Mouse (Mus musculus) embryonic facial prominence, embryonic 14.5 days (tissue): ENCODE measurements around the gene Urb1. TPM values are rescaled to one million over a fixed set of nuclear protein-coding genes. Genes with fewer than 3 reads are reported as not detected.

Experiments used
- ATAC-seq: fragments of 200-750 bp; cut with Nextera tagmentation; 2 replicates; pipeline ENCODE4 v1.8.0; 2017; ENCODE audit warnings: low read depth, moderate number of reproducible peaks, moderate TSS enrichment
- DNase-seq: peaks from one replicate; pipeline ENCODE4 v3.0.0-alpha.2; 2015; ENCODE audit warnings: low spot score
- H3K27ac ChIP-seq: fragments of 300-500 bp; sonication (generic); replicated peaks from 2 replicates; pipeline ENCODE4 v1.5.1; 2014; ENCODE audit warnings: low read depth, mild to moderate bottlenecking, low read length, moderate library complexity
- H3K27me3 ChIP-seq: fragments of 300-500 bp; sonication (generic); replicated peaks from 2 replicates; pipeline ENCODE4 v1.6.1; 2014; ENCODE audit warnings: low read length; ENCODE audit not compliant: control insufficient read depth, insufficient read depth
- H3K36me3 ChIP-seq: fragments of 300-500 bp; sonication (generic); 2 replicates; pipeline ENCODE4 v1.6.1; 2014; ENCODE audit warnings: low read length, mixed read lengths; ENCODE audit not compliant: control insufficient read depth, insufficient read depth
- H3K4me1 ChIP-seq: fragments of 300-500 bp; sonication (generic); 2 replicates; pipeline ENCODE4 v1.6.1; 2014; ENCODE audit warnings: antibody characterized with exemption, low read length; ENCODE audit not compliant: control insufficient read depth, insufficient read depth
- H3K4me2 ChIP-seq: fragments of 300-500 bp; sonication (generic); 2 replicates; pipeline ENCODE4 v1.6.1; 2014; ENCODE audit warnings: low read depth, mild to moderate bottlenecking, low read length, moderate library complexity, mixed read lengths
- H3K4me3 ChIP-seq: fragments of 300-500 bp; sonication (generic); 2 replicates; pipeline ENCODE4 v1.5.1; 2014; ENCODE audit warnings: low read depth, mild to moderate bottlenecking, low read length
- H3K9ac ChIP-seq: fragments of 300-500 bp; sonication (generic); 2 replicates; pipeline ENCODE4 v1.6.1; 2014; ENCODE audit warnings: low read depth, mild to moderate bottlenecking, low read length, moderate library complexity, mixed read lengths
- H3K9me3 ChIP-seq: fragments of 300-500 bp; sonication (generic); 2 replicates; pipeline ENCODE4 v1.6.1; 2016; ENCODE audit warnings: low read length; ENCODE audit not compliant: control insufficient read depth
- WGBS: fragments of 180-500 bp; shearing (Covaris S2); extraction: QIAGEN DNeasy Blood & Tissue Kit; methylation state at CpG from one replicate; pipeline ENCODE4 v1.1.7; 2014; 5-methylcytosine and 5-hydroxymethylcytosine counted together
- polyA plus RNA-seq: library from polyadenylated mRNA; unstranded; fragments of >200 nt; fragmentation: Nextera tagmentation; extraction: Ambion mirVana; gene quantifications from 2 replicates; pipeline ENCODE4 v1.2.1, GENCODE M21; 2014

The Urb1 gene
- polyA plus RNA-seq, 1 experiment from 2014 or later = 11.6 TPM

GRCm38 (mm10) chr16:90792500-90792899, 17.7 kb downstream of the Urb1 start:
- no peak for DNase-seq
- Histone ChIP-seq H3K4me1 (no peaks in the 10 kb centered on the region), H3K27ac (no peak overlapping the region), H3K36me3 (peaks cover 91% of the 10 kb centered on the region), H3K4me3 (no peak overlapping the region), H3K27me3 (no peaks in the 10 kb centered on the region), H3K9ac (no peak overlapping the region), H3K9me3 (no peaks in the 10 kb centered on the region), H3K4me2 (no peak overlapping the region)
- 73% methylated on average over 3 of the region's 3 CpGs for WGBS
- no peak for ATAC-seq

DNA sequence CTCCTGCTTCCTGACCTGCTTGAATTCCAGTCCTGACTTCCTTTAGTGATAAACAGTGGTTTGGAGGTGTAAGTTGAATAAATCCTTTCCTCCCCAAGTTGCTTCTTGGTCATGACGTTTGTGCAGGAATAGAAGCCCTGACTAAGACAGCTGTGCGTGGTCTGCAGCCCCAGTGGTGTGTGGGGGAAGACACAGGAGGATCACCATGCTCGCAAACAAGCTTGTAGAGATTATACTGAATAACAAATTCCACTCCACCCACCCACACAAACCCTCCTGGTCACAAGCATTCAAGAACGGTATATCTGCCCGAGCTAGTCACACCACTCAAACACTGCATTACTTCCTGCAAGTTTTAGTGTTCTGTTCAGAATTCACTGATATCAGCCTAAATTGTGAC, 18.1 kb downstream of the Urb1 start:
- Histone ChIP-seq H3K27me3 (no peaks in the 10 kb centered on the region), H3K9ac (no peak overlapping the region), H3K4me2 (no peak overlapping the region), H3K9me3 (no peaks in the 10 kb centered on the region), H3K4me1 (no peaks in the 10 kb centered on the region), H3K4me3 (no peak overlapping the region), H3K27ac (no peak overlapping the region), H3K36me3 (peaks cover 93% of the 10 kb centered on the region)
- WGBS = 69% methylated on average over 5 of the region's 5 CpGs
- no peak for DNase-seq
- ATAC-seq = no peak

GRCm38 (mm10) chr16:90790946-90791345, 19.3 kb downstream of the Urb1 start:
- Histone ChIP-seq H3K9me3 (no peaks in the 10 kb centered on the region), H3K27me3 (no peaks in the 10 kb centered on the region), H3K4me2 (no peak overlapping the region), H3K4me1 (no peaks in the 10 kb centered on the region), H3K4me3 (no peak overlapping the region), H3K36me3 (peaks cover 94% of the 10 kb centered on the region), H3K9ac (no peak overlapping the region), H3K27ac (no peak overlapping the region)
- no peak for ATAC-seq
- no peak for DNase-seq
- WGBS = 88% methylated on average over 6 of the region's 6 CpGs

- no peak for DNase-seq
- Histone ChIP-seq H3K36me3 (peaks cover 96% of the 10 kb centered on the region), H3K4me2 (no peak overlapping the region), H3K4me3 (no peak overlapping the region), H3K9me3 (no peaks in the 10 kb centered on the region), H3K27me3 (no peaks in the 10 kb centered on the region), H3K9ac (no peak overlapping the region), H3K4me1 (no peaks in the 10 kb centered on the region), H3K27ac (no peak overlapping the region)
- no peak for ATAC-seq
- 92% methylated on average over 6 of the region's 6 CpGs for WGBS
Measured at GRCm38 (mm10) chr16:90788580-90788979, 21.6 kb downstream of the Urb1 start.

DNA sequence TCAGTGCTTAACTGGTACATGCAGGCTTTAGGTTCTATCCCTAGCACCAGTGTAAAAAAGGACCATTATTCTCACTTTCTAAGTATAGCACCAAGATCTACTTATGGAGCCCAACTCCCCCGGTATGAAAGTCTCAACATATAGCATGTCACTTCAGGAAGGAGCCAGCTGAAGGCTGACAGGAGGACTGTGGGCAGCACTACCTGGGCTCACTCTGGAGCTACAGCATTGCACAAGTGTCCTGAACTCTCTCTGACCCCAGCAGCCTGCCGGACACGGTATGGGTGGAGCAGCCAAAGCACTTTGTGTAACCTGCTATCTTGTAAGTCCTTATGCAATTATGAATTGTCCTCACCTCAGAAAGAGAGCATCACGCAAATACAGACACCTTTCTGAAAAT, 25.0 kb downstream of the Urb1 start:
- H3K4me3 ChIP-seq = no peak overlapping the region
- H3K9me3 ChIP-seq = no peaks in the 10 kb centered on the region
- 84% methylated on average over 4 of the region's 4 CpGs for whole genome bisulfite sequencing
- no peaks in the 10 kb centered on the region for H3K4me1 ChIP-seq
- ATAC-seq (no peak), DNase-seq (no peak)
- no peak overlapping the region for H3K4me2 ChIP-seq
- no peak overlapping the region for H3K27ac ChIP-seq
- no peak overlapping the region for H3K9ac ChIP-seq
- H3K27me3 ChIP-seq = no peaks in the 10 kb centered on the region
- peaks cover 95% of the 10 kb centered on the region for H3K36me3 ChIP-seq

- no peak overlapping the region for H3K4me2 ChIP-seq
- no peaks in the 10 kb centered on the region for H3K27me3 ChIP-seq
- H3K27ac ChIP-seq = no peak overlapping the region
- H3K9me3 ChIP-seq = no peaks in the 10 kb centered on the region
- no peaks in the 10 kb centered on the region for H3K4me1 ChIP-seq
- H3K9ac ChIP-seq = no peak overlapping the region
- no peak overlapping the region for H3K4me3 ChIP-seq
- DNase-seq (no peak), ATAC-seq (no peak)
- WGBS = 91% methylated on average over 11 of the region's 11 CpGs
- peaks cover 95% of the 10 kb centered on the region for H3K36me3 ChIP-seq
Measured at GRCm38 (mm10) chr16:90783302-90783701, 26.9 kb downstream of the Urb1 start.

DNA sequence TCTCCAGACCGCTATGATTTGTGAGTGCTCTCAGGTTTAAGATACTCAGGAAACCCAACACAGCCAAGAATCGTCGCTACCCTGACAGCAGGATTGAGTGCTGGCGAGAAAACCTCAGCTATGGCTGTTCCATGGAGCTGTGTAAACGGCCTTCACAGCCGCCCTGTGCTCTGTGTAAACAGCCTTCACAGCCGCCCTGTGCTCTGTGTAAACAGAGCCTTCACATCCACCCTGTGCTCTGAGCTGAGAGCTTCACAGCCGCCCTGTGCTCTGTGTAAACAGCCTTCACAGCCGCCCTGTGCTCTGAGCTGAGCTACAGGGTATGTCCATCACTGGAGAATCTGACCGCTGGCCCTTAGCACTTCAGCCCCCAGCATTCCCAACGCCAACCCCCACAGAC, 30.4 kb downstream of the Urb1 start:
- WGBS = 61% methylated on average over 11 of the region's 11 CpGs
- Histone ChIP-seq H3K27me3 (no peaks in the 10 kb centered on the region), H3K4me1 (no peaks in the 10 kb centered on the region), H3K9ac (no peak overlapping the region), H3K9me3 (no peaks in the 10 kb centered on the region), H3K4me2 (no peak overlapping the region), H3K4me3 (no peak overlapping the region), H3K36me3 (peaks cover 95% of the 10 kb centered on the region), H3K27ac (no peak overlapping the region)
- peak; percentile 65; the same call in 1 of the 2 replicates for ATAC-seq
- no peak for DNase-seq

GRCm38 (mm10) chr16:90775946-90776520, 34.2 kb downstream of the Urb1 start:
- Histone ChIP-seq H3K9ac (no peak overlapping the region; the same call in 1 of the 2 replicates), H3K4me2 (no peak overlapping the region), H3K4me1 (no peaks in the 10 kb centered on the region), H3K4me3 (no peak overlapping the region), H3K27me3 (no peaks in the 10 kb centered on the region), H3K27ac (no peak overlapping the region), H3K36me3 (peaks cover 98% of the 10 kb centered on the region), H3K9me3 (no peaks in the 10 kb centered on the region)
- DNase-seq (no peak), ATAC-seq (no peak)
- 77% methylated on average over 10 of the region's 10 CpGs for WGBS

- Histone ChIP-seq H3K4me3 (no peak overlapping the region), H3K4me2 (no peak overlapping the region), H3K9ac (no peak overlapping the region), H3K36me3 (peaks cover 95% of the 10 kb centered on the region), H3K27me3 (no peaks in the 10 kb centered on the region), H3K4me1 (no peaks in the 10 kb centered on the region), H3K9me3 (no peaks in the 10 kb centered on the region), H3K27ac (no peak overlapping the region)
- no peak for ATAC-seq
- WGBS = 80% methylated on average over 6 of the region's 6 CpGs
- DNase-seq = no peak
Measured at GRCm38 (mm10) chr16:90774646-90775045, 35.6 kb downstream of the Urb1 start.
